Mouse (Mus musculus) erythroblast, embryonic 14.5 days (primary cell): ENCODE data around the gene Tmem132d.

Source experiments
- GATA1 ChIP-seq: IDR thresholded peaks from 2 replicates; pipeline ENCODE4 v1.6.1; 2012; ENCODE audit warnings: low read length, inconsistent platforms, mixed read lengths
- TAL1 ChIP-seq: IDR thresholded peaks from 3 replicates; pipeline ENCODE4 v1.6.1; 2012; ENCODE audit warnings: low read length, inconsistent platforms, mixed read lengths

DNA sequence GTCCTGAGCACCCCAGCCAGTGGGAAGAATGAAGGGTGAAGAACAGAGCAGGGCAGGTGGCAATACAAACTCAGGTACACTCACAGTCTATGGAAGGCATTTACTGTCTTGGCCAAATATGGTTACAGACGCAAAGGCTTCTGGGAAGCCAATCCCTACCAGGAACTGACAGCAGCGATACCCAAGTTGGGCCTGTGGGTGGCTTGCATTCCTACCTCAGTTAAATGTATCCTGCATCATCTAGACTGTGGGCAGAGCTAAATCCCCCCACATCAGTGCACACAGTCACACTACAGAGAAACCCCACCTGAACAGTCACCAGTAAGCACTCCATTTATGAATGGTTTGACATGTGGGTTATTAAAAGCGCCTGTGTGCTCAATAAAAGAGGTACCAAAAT, 288.1 kb downstream of the Tmem132d start:
- no peak for TF ChIP-seq TAL1
- no peak for TF ChIP-seq GATA1
